Mouse (Mus musculus) midbrain, embryonic 14.5 days (tissue): Measurements from ENCODE around the gene Ephb2. TPM values are rescaled to one million over a fixed set of nuclear protein-coding genes. Genes with fewer than 3 reads are reported as not detected.
A peak's percentile ranks its signal among the peaks of the same experiment; 100 is the strongest.

Experiments used
- ATAC-seq: fragments of 200-750 bp; cut with Nextera tagmentation; 2 replicates; pipeline ENCODE4 v1.8.0; 2017; ENCODE audit warnings: moderate number of reproducible peaks, moderate library complexity; ENCODE audit not compliant: low FRiP score, low TSS enrichment
- DNase-seq: peaks from one replicate; pipeline ENCODE4 v3.0.0-alpha.2; 2015
- H3K27ac ChIP-seq: fragments of 300-500 bp; sonication (generic); replicated peaks from 2 replicates; pipeline ENCODE4 v1.5.1; 2014; ENCODE audit warnings: mild to moderate bottlenecking, low read depth, low read length, moderate library complexity
- H3K27me3 ChIP-seq: fragments of 300-500 bp; sonication (generic); 2 replicates; pipeline ENCODE4 v1.6.1; 2014; ENCODE audit warnings: low read length, control low read depth, mixed read lengths; ENCODE audit not compliant: control insufficient read depth, insufficient read depth
- H3K36me3 ChIP-seq: fragments of 300-500 bp; sonication (generic); 2 replicates; pipeline ENCODE4 v1.6.1; 2014; ENCODE audit warnings: low read length, control low read depth; ENCODE audit not compliant: control insufficient read depth, insufficient read depth
- H3K4me1 ChIP-seq: fragments of 300-500 bp; sonication (generic); 2 replicates; pipeline ENCODE4 v1.6.1; 2014; ENCODE audit warnings: mild to moderate bottlenecking, antibody characterized with exemption, low read length, control low read depth; ENCODE audit not compliant: control insufficient read depth, insufficient read depth
- H3K4me2 ChIP-seq: fragments of 300-500 bp; sonication (generic); 2 replicates; pipeline ENCODE4 v1.6.1; 2014; ENCODE audit warnings: mild to moderate bottlenecking, low read length, moderate library complexity
- H3K4me3 ChIP-seq: fragments of 300-500 bp; sonication (generic); replicated peaks from 2 replicates; pipeline ENCODE4 v1.5.1; 2014; ENCODE audit warnings: low read depth, low read length
- H3K9ac ChIP-seq: fragments of 300-500 bp; sonication (generic); replicated peaks from 2 replicates; pipeline ENCODE4 v1.6.1; 2014; ENCODE audit warnings: mild to moderate bottlenecking, low read length, moderate library complexity
- H3K9me3 ChIP-seq: fragments of 300-500 bp; sonication (generic); 2 replicates; pipeline ENCODE4 v1.6.1; 2016; ENCODE audit warnings: low read length, control low read depth, mixed read lengths; ENCODE audit not compliant: control insufficient read depth
- WGBS: fragments of 180-500 bp; shearing (Covaris S2); extraction: QIAGEN DNeasy Blood & Tissue Kit; methylation state at CpG from one replicate; pipeline ENCODE4 v1.1.7; 2014; 5-methylcytosine and 5-hydroxymethylcytosine counted together
- polyA plus RNA-seq: library from polyadenylated mRNA; unstranded; fragments of >200 nt; fragmentation: Nextera tagmentation; extraction: Ambion mirVana; gene quantifications from 2 replicates; pipeline ENCODE4 v1.2.1, GENCODE M21; 2014

Gene Ephb2
- polyA plus RNA-seq, 1 experiment from 2014 or later = 32.8 TPM

GRCm38 (mm10) chr4:136711985-136712768 is 123.6 kb downstream of the Ephb2 start:
- Histone ChIP-seq H3K9ac (no peak overlapping the region), H3K27me3 (no peaks in the 10 kb centered on the region), H3K4me3 (no peak overlapping the region), H3K36me3 (no peaks in the 10 kb centered on the region), H3K9me3 (no peaks in the 10 kb centered on the region), H3K4me1 (peaks cover 11% of the 10 kb centered on the region), H3K4me2 (no peak overlapping the region), H3K27ac (no peak overlapping the region)
- DNase-seq (no peak), ATAC-seq (no peak)
- WGBS = 42% methylated on average over 20 of the region's 20 CpGs

GRCm38 (mm10) chr4:136710345-136710744 is 125.4 kb downstream of the Ephb2 start:
- no peaks in the 10 kb centered on the region for H3K9me3 ChIP-seq
- DNase-seq (no peak), ATAC-seq (no peak)
- WGBS = 90% methylated on average over 9 of the region's 9 CpGs
- no peaks in the 10 kb centered on the region for H3K27me3 ChIP-seq
- no peak overlapping the region for H3K9ac ChIP-seq
- H3K4me2 ChIP-seq = no peak overlapping the region
- no peaks in the 10 kb centered on the region for H3K36me3 ChIP-seq
- peaks cover 8% of the 10 kb centered on the region for H3K4me1 ChIP-seq
- H3K27ac ChIP-seq = 0 out of 2 replicates have a peak overlapping the region, but pooled peaks have one; percentile 5
- no peak overlapping the region for H3K4me3 ChIP-seq

GRCm38 (mm10) chr4:136708956-136709355 is 126.8 kb downstream of the Ephb2 start:
- H3K9ac ChIP-seq = no peak overlapping the region
- H3K4me1 ChIP-seq = peaks cover 11% of the 10 kb centered on the region
- no peaks in the 10 kb centered on the region for H3K27me3 ChIP-seq
- ATAC-seq (no peak), DNase-seq (no peak)
- H3K4me3 ChIP-seq = no peak overlapping the region
- 74% methylated on average over 2 of the region's 2 CpGs for WGBS
- no peak overlapping the region for H3K4me2 ChIP-seq
- no peaks in the 10 kb centered on the region for H3K36me3 ChIP-seq
- H3K27ac ChIP-seq = peak overlapping the region; percentile 52; the same call in 1 of the 2 replicates
- H3K9me3 ChIP-seq = no peaks in the 10 kb centered on the region

- no peak overlapping the region for H3K27ac ChIP-seq
- no peak overlapping the region for H3K9ac ChIP-seq
- no peak overlapping the region for H3K4me3 ChIP-seq
- no peak overlapping the region for H3K4me2 ChIP-seq
- H3K36me3 ChIP-seq = no peaks in the 10 kb centered on the region
- peaks cover 15% of the 10 kb centered on the region for H3K4me1 ChIP-seq
- no peaks in the 10 kb centered on the region for H3K9me3 ChIP-seq
- no peaks in the 10 kb centered on the region for H3K27me3 ChIP-seq
- WGBS = 76% methylated on average over 4 of the region's 4 CpGs
- ATAC-seq (no peak), DNase-seq (no peak)
Observed at GRCm38 (mm10) chr4:136706696-136707095, 129.1 kb downstream of the Ephb2 start.

DNA sequence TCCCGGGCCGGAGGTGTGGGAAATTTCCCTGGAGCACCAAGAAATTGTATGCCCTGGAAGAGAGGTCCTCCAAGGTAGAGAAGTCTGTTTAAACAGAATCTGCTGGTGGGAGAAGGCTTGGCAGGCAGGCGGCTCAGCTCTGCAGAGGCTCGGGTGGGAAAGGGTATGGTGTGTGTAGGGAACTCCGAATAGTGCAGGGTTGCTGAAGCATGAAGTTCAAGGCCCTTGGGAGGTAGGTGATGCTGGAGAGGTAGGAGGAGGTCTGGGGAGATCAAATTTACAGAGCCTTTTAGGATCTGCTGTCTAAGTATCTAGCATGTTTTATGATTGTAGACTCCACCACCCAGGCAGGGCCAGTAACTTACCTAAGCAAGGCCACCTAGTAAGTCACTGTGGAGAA is 130.7 kb downstream of the Ephb2 start:
- no peak for DNase-seq
- Histone ChIP-seq H3K4me3 (no peak overlapping the region), H3K36me3 (no peaks in the 10 kb centered on the region), H3K27me3 (no peaks in the 10 kb centered on the region), H3K9ac (no peak overlapping the region), H3K27ac (peak overlapping the region; percentile 20; the same call in 1 of the 2 replicates), H3K9me3 (no peaks in the 10 kb centered on the region), H3K4me1 (peaks cover 22% of the 10 kb centered on the region), H3K4me2 (no peak overlapping the region)
- no peak for ATAC-seq
- WGBS = 66% methylated on average over 5 of the region's 5 CpGs

DNA sequence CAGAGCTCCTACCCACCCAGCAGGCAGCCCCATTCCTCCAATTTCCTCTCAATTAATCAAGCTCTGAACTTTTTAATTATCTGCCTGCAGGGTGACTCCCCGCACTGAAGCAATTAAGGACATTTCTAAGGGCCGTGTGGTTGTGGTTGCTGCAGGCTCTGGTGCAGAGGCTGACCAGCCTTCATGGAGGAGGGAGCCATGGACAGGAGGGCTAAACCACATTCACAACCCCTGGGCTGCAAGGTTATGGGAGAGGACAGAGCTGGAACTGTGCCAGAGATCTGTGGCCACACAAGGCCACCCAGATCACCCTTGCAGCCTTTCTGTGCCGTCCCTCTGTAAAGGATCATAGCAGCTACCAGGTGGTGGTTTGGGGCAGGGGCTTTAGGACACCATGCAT is 131.2 kb downstream of the Ephb2 start:
- 41% methylated on average over 3 of the region's 3 CpGs for WGBS
- Histone ChIP-seq H3K4me1 (peaks cover 22% of the 10 kb centered on the region), H3K9ac (no peak overlapping the region), H3K36me3 (no peaks in the 10 kb centered on the region), H3K4me2 (no peak overlapping the region), H3K27ac (peak overlapping the region; percentile 20; the same call in 1 of the 2 replicates), H3K9me3 (no peaks in the 10 kb centered on the region), H3K4me3 (no peak overlapping the region), H3K27me3 (no peaks in the 10 kb centered on the region)
- no peak for DNase-seq
- no peak for ATAC-seq

DNA sequence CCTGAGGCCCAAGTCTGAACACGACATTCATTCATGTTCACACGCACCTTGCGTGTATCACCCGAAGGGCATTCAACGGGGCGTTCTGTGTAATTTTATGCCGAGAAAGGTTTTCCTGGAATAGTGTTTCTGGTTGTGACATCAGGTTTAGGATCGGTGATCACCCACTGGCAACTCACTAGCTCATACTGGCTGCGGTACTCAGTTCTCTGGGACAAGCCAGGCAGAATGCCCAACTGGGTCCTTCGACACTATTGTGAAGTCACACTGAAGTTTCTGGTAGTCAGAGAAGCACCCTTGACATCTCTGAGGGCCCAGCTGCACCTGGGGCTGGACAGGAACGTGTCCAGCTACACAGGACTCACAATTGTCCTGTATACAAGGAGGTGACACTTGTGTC is 132.4 kb downstream of the Ephb2 start:
- Histone ChIP-seq H3K4me1 (peaks cover 25% of the 10 kb centered on the region), H3K4me3 (no peak overlapping the region), H3K27me3 (no peaks in the 10 kb centered on the region), H3K9ac (no peak overlapping the region), H3K36me3 (no peaks in the 10 kb centered on the region), H3K4me2 (no peak overlapping the region), H3K9me3 (no peaks in the 10 kb centered on the region), H3K27ac (no peak overlapping the region)
- no peak for ATAC-seq
- WGBS = 92% methylated on average over 11 of the region's 11 CpGs
- no peak for DNase-seq

DNA sequence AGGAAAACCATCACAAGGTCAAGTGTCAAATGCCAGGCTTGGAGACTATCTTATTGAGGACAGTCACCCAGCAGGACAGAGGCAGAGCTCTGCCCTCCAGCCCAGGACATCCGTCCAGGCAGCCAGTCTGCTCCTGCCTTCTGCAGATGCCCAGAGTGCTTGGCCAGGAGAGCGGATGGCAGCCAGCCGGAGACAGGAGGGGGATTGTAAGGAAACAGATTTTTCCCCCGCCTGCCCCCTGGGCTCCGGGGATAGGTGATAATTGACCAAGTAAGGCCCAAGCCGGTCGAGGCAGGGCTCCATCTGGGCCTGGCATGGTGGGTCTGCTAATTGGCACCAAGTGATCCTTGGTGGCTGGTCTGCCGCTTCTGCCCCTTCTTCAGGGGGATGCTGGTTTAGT is 133.3 kb downstream of the Ephb2 start:
- DNase-seq = no peak
- Histone ChIP-seq H3K9ac (no peak overlapping the region), H3K36me3 (no peaks in the 10 kb centered on the region), H3K27ac (no peak overlapping the region), H3K4me1 (peaks cover 25% of the 10 kb centered on the region), H3K9me3 (no peaks in the 10 kb centered on the region), H3K4me3 (no peak overlapping the region), H3K27me3 (no peaks in the 10 kb centered on the region), H3K4me2 (no peak overlapping the region)
- 50% methylated on average over 8 of the region's 8 CpGs for WGBS
- no peak for ATAC-seq

DNA sequence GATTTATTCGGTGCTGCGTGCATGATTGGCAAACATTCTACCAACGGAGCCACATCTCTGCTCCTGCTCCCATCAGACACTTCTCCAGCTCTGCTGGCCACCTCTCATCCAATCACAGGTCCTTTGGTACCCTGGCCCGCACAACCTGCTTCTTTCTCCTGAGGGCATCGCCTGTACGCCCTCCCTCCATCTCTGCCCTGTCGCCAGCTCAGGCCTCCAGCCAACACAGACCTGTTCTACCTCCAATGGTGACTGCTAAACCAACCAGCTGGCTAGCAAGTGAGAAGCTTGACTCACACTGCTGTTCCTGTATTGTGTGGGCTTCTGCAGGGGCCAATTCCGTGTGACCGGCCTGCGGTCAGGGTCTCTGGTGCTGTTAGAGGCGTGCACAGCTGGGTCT is 134.6 kb downstream of the Ephb2 start:
- no peaks in the 10 kb centered on the region for H3K27me3 ChIP-seq
- H3K27ac ChIP-seq = no peak overlapping the region
- DNase-seq = no peak
- no peaks in the 10 kb centered on the region for H3K9me3 ChIP-seq
- ATAC-seq = no peak
- whole genome bisulfite sequencing = 86% methylated on average over 11 of the region's 11 CpGs
- H3K4me2 ChIP-seq = no peak overlapping the region
- H3K9ac ChIP-seq = no peak overlapping the region
- no peak overlapping the region for H3K4me3 ChIP-seq
- H3K36me3 ChIP-seq = no peaks in the 10 kb centered on the region
- H3K4me1 ChIP-seq = peaks cover 25% of the 10 kb centered on the region
